Mouse (Mus musculus) embryo, embryonic 11.5 days (tissue): ENCODE data around the gene Asphd2.
"Not testable (repeated sequence)": the region's sequence is repeated elsewhere in the genome, so short reads cannot be mapped to it uniquely, and the experiment has no call there.

Source experiments
- DNase-seq: peaks from one replicate; pipeline ENCODE4 v3.0.0-alpha.2; 2012; ENCODE audit warnings: low read depth, low spot score

Asphd2 gene

DNA sequence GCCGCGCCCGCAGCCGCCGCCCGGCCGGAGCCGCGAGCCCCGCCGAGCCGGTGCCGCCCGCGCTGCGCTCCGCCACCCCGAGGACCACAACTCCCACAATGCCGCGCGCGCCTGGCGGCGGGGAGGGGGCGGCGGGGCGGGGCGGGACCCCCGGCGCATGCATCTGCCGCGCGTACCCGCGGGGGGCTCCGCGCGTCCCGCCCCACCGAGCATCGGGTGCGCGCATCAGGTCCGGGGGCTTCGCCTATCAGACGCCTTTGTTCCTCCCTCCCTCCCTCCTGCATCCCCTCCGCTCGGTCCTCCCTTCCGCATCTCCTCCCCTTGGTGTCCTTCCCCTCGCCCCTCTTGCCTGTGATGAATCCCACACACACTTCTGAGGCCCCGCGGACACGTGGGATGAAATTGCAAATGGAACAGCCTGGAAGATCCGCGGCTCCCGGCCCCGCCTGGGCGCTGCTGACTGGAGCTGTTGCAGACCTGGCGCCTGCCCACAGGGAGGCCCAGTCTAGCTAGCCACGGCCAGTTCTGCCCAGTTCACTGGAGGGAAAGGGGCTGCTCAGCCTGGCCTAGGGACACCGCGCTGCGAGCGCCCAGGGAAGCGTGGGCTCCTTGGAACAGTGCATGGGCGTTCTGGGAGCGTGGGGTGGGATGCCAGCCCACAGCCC lies at the start of gene Asphd2:
Asphd2 (minus strand) TSS at position 88 of the 665 bp plus-strand sequence.
- DNase-seq = peak; percentile 72

DNA sequence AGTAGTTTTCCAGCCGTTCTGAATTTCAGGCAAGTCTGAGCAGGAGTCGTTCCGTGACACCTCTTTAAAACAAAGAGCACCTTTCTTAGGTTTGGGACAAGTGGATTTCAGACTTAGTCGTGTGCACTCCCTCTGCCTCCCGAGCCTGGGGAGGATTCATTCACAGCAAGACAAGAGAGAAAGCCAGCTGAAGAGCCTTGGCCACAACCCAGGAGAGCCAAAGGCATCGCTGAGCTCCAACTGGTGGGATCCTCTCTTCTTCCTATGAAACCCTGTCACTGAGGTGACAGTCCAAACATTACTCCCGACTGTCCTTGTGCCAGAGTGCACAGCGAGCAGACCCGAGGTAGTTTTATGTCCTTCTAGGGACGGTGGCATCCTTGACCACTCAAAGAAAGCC lies 43.9 kb upstream of the Asphd2 start:
- no peak for DNase-seq

- DNase-seq = peak; percentile 55
Measured at GRCm38 (mm10) chr5:112433004-112433403, 38.3 kb upstream of the Asphd2 start.

- DNase-seq = no peak
Measured at GRCm38 (mm10) chr5:112432033-112432432, 37.4 kb upstream of the Asphd2 start.

DNA sequence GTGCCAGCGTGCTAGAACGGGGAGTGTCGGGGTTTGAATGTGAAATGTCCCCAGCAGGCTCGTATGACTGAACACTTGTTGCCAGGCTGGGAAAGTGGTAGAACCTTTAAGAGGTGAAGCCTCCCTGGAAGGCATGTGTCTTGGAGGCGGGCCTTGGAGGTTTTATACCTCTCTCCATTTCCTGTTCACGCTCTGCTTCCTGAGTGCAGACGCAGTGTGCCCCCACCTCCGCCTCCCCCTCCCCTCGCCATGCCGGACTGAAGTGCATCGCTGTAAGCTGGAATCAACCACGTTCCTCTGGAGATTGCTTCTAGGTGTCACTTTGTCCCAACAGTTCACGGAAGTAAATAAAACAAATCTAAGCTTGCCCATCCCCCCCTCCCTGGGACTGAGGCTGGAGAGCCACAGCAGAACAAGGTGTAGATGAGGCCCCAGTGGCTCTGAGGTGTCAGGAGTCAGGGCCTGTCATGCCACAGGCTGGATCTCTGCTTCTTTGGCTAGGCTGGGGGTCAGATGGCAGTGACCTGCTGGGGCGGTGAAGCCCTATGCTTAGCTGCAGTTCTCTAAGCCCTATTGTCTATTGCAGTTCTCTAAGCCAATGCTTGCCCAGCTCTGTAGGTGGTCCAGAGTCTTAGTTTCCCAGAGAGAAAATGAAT lies 36.6 kb upstream of the Asphd2 start:
- no peak for DNase-seq

- DNase-seq = peak; percentile 41
Measured at GRCm38 (mm10) chr5:112428944-112429343, 34.3 kb upstream of the Asphd2 start.

DNA sequence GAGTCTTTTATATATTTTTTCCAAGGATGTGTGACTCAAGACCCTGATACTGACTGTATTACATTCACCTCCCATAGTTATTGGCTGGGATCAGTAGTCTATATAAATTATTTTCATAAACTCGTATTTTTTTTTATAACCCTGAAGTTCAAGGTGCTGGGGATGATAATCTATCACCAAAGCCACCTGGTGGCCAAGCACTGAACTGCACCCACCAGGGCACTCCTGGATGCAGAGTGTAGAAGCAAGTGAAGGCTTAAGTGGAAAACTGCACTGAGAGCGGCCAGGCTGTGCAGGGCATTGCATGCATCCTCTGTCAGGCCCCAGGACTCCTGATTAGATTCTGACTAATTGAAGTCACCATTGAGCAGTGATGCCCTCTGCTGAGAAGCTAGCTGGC lies 32.6 kb upstream of the Asphd2 start:
- DNase-seq = peak; percentile 36

- no peak for DNase-seq
Measured at GRCm38 (mm10) chr5:112426635-112427034, 32.0 kb upstream of the Asphd2 start.

DNA sequence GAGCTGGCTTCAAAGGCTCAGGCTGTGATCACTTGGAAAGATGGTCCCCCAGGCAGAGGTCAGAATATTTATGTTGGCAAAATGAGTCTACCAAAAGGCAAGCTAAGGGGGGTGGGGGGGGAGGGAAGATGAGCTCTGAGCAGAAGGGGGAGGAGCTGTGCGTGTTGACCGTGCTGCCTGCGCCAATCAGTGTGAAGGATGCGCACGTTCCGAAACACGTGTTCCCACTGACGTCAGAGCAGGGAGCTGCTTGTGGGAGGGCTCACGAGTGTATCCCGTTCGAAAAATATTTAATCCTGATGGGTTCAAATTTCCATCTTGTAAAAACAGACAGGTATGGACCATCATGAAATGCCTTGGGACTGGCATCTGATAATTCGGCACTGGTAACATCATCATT lies 24.9 kb upstream of the Asphd2 start:
- no peak for DNase-seq

DNA sequence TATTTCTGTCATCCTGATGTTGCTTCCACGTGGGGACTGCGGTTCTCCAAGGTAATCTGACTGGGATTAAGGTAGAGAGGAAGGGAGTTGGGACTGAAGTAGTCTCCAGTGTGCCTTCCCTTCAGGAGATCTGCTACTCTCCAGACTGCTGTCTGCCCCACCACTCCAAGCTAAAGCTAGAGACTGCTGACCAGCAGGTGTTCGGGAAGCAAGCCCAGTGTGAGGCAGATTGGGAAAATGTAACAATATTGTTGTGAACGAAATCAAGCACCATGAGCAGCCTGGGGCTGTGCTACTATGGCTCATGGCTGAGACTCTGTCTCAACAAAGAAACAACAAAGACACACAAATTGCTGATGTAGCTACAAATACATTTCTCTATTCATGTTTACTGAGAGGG lies 23.4 kb upstream of the Asphd2 start:
- DNase-seq = no peak

DNA sequence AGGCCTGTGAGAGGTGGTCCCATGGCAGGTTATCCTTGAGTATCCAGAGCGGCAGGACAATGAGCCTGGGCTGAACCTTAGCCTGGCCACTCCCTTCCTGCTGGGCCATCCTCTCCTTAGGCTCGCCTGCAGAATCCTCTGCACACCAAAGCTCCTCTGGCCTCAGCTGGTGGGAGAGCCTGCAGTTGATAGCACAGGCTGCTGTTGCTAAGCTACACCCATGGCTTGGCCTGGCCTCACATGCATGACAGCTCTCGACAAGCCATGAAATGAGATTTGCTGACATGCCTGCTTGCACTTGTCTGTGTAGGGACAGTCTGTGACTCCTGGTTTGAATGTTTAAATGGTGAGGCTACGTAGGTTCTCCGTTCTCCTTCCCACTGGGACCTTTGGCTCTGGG lies 22.0 kb upstream of the Asphd2 start:
- DNase-seq = no peak

DNA sequence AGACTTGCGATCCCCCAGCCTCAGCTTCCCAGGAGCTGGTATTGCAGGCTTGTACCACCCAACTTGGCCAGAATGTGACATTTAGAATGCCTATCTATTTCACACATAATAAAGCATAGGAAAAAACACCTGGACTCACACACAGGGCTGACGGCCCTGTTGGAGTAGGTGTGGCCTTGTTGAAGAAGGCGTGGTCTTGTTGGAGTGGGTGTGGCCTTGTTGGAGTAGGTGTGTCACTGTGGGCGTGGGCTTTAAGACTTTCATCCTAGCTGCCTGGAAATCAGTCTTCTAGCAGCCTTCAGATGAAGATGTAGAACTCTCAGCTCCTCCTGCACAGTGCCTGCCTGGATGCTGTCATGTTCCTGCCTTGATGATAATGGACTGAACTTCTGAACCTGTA lies 18.1 kb upstream of the Asphd2 start:
- DNase-seq = not testable (repeated sequence)

GRCm38 (mm10) chr5:112411514-112412335 lies 17.1 kb upstream of the Asphd2 start:
- DNase-seq = peak; percentile 53

DNA sequence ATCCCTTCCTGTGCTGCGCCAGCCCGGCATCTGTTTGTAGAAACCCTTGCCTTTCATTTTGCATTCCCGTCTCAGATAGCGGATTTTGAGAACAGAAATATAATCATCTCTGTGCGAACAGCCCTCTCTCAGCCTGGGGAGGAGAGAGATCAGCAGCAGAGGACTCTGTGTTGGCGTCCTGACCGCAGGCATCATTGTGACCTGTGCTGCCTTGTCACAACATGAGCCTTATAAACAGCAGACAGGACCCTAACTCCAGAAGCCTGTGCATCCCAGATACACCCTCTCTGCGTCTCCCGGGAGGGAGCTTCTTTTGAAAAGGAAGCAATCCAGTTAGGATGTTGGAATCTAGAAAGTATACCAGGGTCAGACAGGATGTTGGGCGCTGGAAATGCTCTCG lies 16.4 kb upstream of the Asphd2 start:
- DNase-seq = no peak

DNA sequence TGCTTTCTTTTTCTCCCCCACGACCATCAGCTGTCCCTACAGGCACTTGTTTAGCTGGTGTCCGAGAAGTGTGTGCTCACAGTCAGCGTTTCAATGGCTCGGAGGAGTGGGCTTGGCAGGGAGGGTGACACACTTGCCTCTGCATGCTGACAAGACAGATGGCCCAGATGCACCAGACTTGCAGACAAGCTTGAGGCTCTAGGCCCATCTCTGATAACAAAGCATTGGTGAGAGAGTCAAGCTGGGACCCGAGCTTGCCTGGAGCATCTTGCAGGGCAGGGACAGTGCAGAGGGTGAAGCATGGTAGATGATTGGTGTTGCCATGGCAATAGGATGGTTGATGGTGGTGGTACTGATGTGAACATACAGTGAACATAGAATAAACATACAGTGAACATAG lies 14.6 kb upstream of the Asphd2 start:
- no peak for DNase-seq

GRCm38 (mm10) chr5:112406017-112406416 lies 11.4 kb upstream of the Asphd2 start:
- no peak for DNase-seq

- DNase-seq = no peak
Measured at GRCm38 (mm10) chr5:112402437-112402836, 7.8 kb upstream of the Asphd2 start.

DNA sequence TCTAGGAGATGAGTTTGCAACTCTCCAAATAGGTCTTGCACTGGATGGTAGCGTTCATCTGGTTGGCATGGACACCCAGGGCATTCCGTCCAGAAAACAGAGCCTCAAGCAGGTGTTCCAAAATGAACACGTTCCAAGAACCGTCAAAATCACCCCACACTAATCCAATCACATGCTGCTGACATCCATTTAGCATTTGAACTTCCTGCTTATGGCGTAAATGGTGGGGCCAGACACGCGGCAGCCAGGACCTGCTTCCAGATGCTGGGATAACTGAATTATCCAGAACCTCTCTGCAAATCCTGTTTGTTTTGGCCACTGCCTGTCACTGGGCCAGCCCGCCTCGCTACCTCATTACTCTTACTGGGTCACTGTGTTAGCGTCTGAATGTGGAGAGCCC lies 4.6 kb upstream of the Asphd2 start:
- DNase-seq = no peak

- DNase-seq = no peak
Measured at GRCm38 (mm10) chr5:112396066-112396465, 1.4 kb upstream of the Asphd2 start.

GRCm38 (mm10) chr5:112394415-112394763 lies 277 bp downstream of the Asphd2 start:
- no peak for DNase-seq

GRCm38 (mm10) chr5:112393741-112394414 lies 788 bp downstream of the Asphd2 start:
- DNase-seq = no peak

DNA sequence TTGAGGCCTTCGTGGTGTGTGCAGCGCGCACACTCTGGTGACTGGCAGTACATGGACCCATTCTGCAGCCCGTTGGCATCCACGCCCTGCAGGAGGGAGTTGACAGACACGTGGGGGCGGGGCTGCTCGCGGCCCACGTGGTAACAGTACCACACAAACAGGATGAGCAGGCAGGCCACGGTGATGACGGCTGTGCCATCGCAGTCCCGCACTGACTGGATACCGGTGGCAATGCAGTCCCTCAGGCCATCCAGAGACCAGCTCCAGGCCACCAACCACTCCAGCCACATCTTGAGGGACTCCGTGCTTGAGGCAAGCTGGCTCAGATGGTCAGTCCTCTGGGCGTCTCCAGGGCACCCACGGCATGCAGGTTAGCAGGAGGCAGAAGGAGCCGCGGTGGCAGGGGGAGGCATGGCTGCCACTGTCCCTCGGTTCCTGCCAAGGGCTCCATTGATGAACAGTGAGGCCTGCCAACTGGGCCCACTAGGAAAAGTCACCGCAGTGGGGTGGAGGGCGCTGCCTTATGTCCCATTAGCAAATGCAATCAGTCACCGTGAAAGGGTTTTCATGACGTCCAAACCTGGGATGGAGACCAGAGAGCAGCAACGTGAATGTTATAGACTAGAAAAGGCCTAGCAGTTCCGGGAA lies 2.9 kb downstream of the Asphd2 start:
- DNase-seq = no peak
